Mouse (Mus musculus) erythroblast, embryonic 14.5 days (primary cell): Measurements from ENCODE around the gene 1700092M07Rik.

Source experiments
- GATA1 ChIP-seq: IDR thresholded peaks from 2 replicates; pipeline ENCODE4 v1.6.1; 2012; ENCODE audit warnings: low read length, inconsistent platforms, mixed read lengths
- TAL1 ChIP-seq: IDR thresholded peaks from 3 replicates; pipeline ENCODE4 v1.6.1; 2012; ENCODE audit warnings: low read length, inconsistent platforms, mixed read lengths

DNA sequence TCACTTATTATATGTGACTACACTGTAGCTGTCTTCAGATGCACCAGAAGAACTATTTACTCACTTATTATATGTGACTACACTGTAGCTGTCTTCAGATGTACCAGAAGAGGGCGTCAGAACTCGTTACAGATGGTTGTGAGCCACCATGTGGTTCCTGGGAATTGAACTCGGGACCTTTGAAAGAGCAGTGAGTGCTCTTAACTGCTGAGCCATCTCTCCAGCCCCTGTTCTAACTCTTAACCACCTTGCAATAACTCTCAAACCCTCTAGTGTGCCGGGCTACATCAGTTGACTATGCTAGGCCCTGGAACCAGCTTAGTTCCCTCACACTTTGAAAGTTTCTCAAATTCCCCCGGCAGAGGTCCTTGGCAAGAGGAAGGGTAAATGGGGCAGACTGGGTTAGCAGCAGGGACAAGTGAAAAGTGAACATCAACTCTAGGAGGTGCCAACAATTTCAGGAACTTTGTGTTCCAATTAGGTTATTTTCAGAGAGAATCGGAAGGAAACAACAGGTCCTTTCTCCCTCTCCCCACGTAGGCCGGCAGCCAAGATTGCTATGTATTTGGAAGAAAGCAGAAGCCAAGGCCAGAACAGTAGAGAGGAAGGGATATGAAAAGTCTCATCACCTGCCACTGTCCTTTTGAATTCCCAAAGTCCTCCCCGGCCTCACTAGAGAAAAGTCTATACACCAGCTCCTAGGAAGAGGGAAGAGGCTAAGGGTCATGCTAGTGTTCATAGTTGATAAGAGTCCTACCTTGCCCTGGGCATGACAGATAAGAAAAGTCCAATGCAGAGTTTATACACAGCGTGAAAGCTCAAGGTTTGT is 25.7 kb upstream of the 1700092M07Rik start:
- TF ChIP-seq GATA1 (peak; percentile 97), TAL1 (peak; percentile 98)
